Mouse (Mus musculus) embryonic fibroblast, embryonic 13.5 days (primary cell): ENCODE measurements at regions not wholly inside any gene's neighbourhood (a gene's known extent, or its start where the extent isn't known, plus 50 kb on each side); places are given as distances from the start of the nearest gene placed in this dataset.

Experiments used
- H3K27ac ChIP-seq: 2 replicates; pipeline ENCODE4 v1.5.1; 2012; ENCODE audit warnings: low read length, control low read depth, inconsistent platforms; ENCODE audit not compliant: insufficient read depth
- H3K4me1 ChIP-seq: 2 replicates; pipeline ENCODE4 v1.6.1; 2011; ENCODE audit warnings: low read length; ENCODE audit not compliant: control insufficient read depth, insufficient read depth
- H3K4me3 ChIP-seq: 2 replicates; pipeline ENCODE4 v1.5.1; 2011; ENCODE audit warnings: mild to moderate bottlenecking, control low read depth, low read length; ENCODE audit not compliant: insufficient read depth
- CTCF ChIP-seq: IDR thresholded peaks from 2 replicates; pipeline ENCODE4 v1.5.1; 2011; ENCODE audit warnings: mild to moderate bottlenecking, control low read depth, low read length, moderate library complexity, borderline replicate concordance; ENCODE audit not compliant: insufficient read depth
- POLR2A ChIP-seq: IDR thresholded peaks from 2 replicates; pipeline ENCODE4 v1.6.1; 2011; ENCODE audit warnings: low read depth, mild to moderate bottlenecking, control low read depth, low read length, moderate library complexity

GRCm38 (mm10) chr13:91385393-91385792, 74.7 kb upstream of the Ssbp2 start:
- H3K27ac ChIP-seq: no peak overlapping the region
- H3K4me1 ChIP-seq: no peaks in the 10 kb centered on the region
- H3K4me3 ChIP-seq: no peak overlapping the region
- no peak for TF ChIP-seq CTCF
- TF ChIP-seq POLR2A: no peak

DNA sequence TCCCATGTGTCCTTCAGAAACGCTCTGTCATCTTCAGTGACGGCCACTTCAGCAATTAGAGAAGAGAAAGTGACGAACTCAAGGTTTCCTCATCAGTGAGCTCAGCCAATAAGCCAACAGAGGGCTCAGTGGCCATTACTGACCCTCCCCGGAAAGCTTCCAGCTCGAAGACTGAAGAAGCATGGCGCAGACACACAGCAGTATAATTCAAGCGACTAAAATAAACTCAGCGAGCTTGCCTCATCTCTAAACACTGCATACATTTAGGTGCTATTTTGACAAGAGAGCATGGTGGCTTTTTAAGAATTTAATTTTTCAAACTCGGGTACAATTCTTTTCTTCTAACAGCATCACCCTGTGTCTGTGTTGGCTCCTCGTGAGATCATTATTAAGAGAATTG, 72.2 kb upstream of the Ssbp2 start:
- TF ChIP-seq CTCF (no peak), POLR2A (no peak)
- H3K4me1 ChIP-seq: no peaks in the 10 kb centered on the region
- H3K27ac ChIP-seq: no peak overlapping the region
- H3K4me3 ChIP-seq: no peak overlapping the region

GRCm38 (mm10) chr13:91403632-91404031, 56.5 kb upstream of the Ssbp2 start:
- Histone ChIP-seq H3K27ac (no peak overlapping the region), H3K4me3 (no peak overlapping the region), H3K4me1 (no peaks in the 10 kb centered on the region)
- TF ChIP-seq POLR2A (no peak), CTCF (no peak)

DNA sequence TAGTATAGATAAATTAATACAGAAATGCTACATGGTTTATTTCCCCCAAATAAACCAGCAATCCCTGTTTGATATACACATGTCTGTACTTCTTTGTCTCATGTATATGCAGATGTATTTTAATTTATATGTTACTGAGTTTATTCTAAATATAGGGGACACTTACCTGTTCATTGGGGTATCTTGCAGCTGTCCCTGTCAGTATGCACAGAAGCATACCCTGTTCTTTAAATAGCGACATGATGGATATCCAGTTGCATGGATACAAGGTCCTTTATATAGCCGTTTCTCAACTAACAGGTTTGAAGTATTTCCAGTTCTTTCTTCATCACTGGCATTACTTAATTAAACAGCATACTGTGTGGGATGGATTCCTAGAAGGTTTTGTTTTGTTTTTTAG, 55.1 kb upstream of the Ssbp2 start:
- Histone ChIP-seq H3K27ac (no peak overlapping the region), H3K4me1 (no peaks in the 10 kb centered on the region), H3K4me3 (no peak overlapping the region)
- TF ChIP-seq POLR2A: no peak
- TF ChIP-seq CTCF: no peak

GRCm38 (mm10) chr13:91410116-91410515, 50.0 kb upstream of the Ssbp2 start:
- Histone ChIP-seq H3K4me3 (no peak overlapping the region), H3K4me1 (no peaks in the 10 kb centered on the region), H3K27ac (no peak overlapping the region)
- TF ChIP-seq POLR2A (no peak), CTCF (no peak)
